Mouse (Mus musculus) forelimb bud, embryonic 11.5 days (tissue): ENCODE measurements around the gene Nmrk2.

Experiments used
- DNase-seq: peaks from one replicate; pipeline ENCODE4 v3.0.0-alpha.2; 2012; ENCODE audit warnings: low read depth, low spot score

Gene Nmrk2

DNA sequence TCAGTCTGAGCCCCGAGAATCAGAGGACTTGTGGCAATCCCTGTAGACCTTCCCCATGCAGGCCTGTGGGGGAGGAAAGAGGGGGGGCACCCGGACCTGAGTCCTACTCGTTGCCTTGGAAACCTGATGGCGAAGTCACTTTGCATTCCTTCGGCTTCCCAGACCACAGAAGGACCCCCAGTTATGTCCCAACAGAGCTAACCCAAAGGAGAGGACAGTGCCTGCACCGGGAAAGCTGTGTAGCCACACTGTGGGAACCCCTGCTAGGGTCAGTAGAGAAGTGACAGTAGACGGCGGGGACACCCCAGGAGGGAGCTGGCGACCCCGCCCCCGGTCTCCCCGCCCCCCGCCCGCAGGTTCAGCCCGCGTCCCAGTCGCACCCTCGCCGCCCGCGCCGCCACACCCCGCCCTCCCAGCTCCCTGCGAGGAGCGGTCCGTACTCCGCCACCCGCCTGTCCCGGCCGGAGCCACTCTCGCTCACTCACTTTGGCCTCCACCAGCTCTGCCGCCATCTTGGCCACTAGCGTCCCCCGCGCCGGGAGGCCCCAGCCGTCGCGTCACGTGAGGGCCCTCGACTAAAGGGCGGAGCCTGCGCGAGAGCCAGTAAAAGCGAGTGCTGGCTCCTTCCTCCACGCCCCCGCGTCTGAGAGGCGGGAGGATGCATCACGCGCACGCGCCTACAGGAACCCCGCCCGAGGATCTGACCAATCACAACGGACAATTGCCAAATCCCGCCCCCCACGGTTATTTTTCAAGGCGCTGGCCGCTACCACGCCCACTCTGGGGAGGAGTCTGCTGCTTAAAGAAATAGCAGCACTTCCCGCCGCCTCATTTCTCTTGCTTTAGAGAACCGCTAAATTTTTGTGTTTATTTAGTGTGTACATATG is 34.4 kb downstream of the Nmrk2 start, which contains the start of gene Pias4:
Gene Pias4 (minus strand): TSS at position 724 of the 887 bp plus-strand sequence.
- DNase-seq: peak; percentile 99

DNA sequence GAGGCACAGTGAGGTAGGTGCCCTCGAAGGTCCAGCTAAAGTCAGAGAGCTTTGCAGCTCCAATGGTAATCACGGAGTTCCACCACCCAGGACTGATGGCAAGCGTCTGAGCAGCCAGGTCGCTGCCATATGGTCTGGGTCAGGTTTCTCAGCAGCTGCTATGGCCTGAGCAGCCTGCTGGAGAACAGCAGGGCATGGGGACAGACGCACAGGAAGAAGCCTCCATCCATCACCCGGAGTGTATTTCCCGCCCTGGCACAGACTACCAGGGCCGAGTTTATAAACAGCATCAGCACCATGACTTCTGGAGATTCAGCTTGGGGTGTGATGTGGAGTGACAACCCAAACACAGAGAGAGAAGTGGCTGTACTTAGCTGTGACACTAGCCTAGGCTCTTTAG is 36.7 kb downstream of the Nmrk2 start:
- no peak for DNase-seq

DNA sequence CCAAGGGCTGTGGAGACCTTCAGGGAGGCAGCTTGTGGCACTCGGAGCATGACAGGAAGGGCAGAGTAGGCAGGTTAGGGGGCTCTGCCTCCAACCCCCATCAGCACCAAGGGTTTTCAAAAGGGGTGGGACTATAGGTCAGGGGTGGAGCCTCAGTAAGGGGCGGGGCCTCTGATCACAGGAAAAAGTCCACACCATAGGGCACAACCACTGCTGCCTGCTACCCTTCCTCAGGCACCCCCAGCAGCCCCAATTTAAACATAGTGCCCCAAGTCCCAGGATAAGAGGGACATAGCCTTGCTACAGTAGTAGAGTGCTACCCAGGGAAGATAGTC is 39.6 kb downstream of the Nmrk2 start:
- DNase-seq: no peak

DNA sequence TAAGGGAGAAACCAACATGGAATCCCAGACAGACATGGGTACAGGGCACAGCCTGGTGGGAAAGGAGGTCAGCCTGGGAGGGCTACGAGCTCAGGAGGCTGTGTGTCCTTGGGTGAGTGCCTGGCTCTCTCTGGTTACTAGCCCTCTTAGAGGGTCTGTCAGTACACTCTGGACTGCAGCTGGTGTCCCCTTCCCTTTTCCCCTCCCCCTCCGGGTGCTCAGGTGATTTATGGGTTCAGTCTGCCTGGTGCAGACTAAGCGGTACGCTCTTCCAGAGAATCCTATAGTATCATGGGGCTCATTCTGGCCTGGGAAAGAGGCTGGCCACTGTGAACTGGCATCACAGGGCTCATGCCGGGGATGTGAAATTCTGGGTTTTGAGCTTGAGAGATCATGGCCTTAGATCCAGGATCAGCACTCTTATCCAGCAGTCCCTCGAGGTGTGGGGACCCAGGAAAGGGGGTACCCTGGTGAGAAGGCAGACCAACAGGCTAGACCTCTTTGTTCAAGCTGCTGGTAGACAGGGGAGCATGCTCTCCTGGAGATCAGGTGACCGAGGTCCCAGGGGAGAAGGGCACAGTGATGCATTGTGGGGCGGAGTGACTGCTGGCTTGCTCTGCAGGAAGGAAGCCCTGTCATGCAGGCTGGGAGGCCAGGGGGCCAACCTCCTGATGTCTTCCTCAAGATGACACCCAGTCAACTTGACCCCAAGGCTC is 40.1 kb downstream of the Nmrk2 start:
- no peak for DNase-seq

DNA sequence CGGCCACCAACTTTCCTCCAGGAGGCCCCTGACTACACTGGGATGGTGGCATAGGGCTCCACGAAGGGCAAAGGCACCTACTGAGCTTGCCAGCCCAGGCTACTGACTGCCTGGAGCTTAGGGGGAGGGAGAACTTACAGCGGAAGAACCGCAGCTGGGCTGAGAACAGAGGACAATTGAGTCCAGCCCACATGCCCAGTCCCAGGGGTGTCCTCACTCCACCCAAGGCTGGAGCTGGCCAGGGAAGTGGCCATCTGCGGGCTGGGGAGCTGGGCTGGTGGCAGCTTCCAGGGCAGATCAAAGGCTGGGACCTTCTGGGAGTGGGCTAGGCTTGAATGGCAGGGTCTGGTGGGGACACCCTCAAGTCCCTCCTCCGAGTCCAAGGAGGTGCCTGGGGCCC is 47.1 kb downstream of the Nmrk2 start:
- no peak for DNase-seq

DNA sequence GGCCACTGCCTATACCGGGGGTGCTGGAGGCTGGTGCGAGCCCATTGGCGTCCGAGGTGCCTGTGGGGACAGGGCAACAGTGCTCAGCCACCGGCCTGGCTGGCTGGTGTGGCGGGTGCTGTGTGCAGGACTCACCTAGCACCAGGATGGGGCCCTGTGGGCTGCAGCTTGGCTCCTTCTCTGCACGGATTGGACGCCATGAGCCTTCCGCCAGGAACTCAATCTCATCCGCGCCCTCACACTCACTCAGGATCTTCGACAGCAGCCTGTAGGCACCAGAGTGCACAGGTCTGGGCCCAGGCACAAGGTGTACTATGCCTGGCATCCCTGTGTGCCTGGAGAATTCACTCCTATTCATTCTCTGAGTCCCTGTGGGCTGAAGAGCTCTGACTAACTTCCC is 47.5 kb downstream of the Nmrk2 start:
- no peak for DNase-seq

DNA sequence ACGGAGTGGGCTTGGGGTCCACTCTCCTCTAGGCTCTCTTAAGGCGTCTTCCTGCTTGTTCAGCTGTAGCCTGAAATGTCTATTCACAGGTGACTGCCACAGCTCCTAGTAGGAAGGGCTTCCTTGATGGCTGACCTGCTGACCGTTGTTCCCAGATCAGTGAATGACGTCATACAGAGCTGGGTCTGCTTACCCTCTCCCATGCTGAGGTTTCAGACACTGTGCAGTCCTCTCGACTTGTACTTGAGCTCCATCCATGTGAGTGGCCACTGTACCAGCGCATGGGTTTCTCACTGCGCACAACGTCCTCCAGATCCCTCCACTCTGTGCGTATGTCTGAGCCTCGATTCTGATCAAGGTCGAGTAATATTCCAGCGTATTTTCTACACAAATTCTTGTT is 49.2 kb downstream of the Nmrk2 start:
- no peak for DNase-seq

DNA sequence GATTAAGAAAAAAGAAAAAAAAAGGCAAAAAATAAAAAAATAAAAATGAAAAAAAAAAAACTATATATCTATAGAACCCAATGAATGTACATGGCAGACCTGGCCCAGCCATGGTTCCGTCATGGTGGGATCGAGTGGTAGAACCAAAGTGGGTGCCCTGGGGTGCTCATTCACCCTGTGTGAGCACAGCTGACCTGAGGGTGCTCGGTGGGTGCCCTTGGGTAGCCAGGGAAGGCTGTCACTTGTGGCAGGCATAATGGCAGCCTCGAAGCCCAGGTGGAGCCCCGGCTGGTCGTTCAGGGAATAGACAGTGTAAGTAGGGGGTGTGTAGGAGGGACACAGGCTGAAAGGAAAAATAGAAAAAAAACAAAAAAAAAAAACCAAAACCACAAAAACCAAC is 50.6 kb downstream of the Nmrk2 start:
- DNase-seq: no peak
